Mouse (Mus musculus) embryo, embryonic 11.5 days (tissue): ENCODE data around the gene Ube2j2.

Source experiments
- DNase-seq: peaks from one replicate; pipeline ENCODE4 v3.0.0-alpha.2; 2012; ENCODE audit warnings: low read depth, low spot score

Gene Ube2j2

GRCm38 (mm10) chr4:155963106-155963505 lies 19.5 kb downstream of the Ube2j2 start:
- no peak for DNase-seq

DNA sequence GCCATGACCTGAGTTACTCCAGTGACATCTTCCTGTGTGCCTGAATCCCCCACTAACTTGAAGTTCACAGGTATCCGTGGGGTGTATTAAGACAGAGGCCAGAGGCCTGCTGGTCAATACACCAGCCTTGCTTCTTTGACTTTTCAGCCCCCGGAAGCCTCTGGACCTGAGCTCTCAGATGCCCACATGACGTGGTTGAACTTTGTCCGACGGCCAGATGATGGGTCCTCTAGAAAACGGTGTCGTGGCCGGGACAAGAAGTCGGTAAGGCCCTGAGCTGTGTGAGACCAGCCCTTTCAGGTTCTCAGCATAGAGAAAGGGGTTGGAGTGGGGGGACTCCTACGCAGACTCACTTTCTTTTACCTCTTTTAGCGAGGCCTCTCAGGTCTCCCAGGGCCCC lies 20.8 kb downstream of the Ube2j2 start:
- DNase-seq, result no peak

- DNase-seq, result no peak
Measured at GRCm38 (mm10) chr4:155969043-155969653, 25.5 kb downstream of the Ube2j2 start.

DNA sequence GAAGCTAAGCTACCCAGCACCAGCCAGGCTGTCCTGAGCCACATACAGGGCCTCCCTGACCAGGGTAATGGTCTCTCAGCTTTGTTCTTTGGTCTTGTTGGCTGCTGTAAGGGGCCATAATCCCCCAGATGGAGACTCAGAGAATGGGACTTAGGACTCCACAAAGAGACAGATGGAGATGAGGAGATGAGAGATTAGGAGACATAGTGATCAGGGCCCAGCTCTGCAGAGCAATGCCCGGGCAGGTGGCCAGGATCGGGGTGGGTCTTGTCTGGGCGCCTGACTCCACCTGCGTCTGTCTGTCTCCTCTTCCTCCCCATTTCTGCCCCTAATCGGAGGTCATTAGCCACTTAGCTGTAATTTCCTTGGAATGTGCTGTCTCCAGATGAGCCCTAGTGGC lies 26.7 kb downstream of the Ube2j2 start:
- DNase-seq, result no peak

GRCm38 (mm10) chr4:155972651-155973050 lies 29.0 kb downstream of the Ube2j2 start:
- no peak for DNase-seq

DNA sequence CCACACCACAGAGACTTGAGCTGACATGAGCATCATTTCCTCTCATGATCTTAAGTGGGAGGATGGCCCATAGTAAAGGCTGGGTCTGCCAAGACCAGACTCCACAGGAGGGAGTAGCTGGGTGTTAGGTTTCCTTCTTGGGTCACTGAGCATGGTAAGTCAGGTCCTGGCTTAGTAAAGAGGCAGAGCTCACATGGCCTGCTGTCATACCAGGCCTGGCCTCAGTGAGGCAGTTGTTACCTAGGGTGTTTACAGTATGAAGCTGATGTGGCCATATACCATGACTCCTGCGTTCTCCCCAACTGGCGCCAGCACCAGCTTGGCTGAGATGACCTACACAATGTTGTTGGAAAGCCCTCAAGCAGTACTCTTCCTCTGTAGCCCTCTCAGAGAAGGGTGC lies 29.6 kb downstream of the Ube2j2 start:
- no peak for DNase-seq

DNA sequence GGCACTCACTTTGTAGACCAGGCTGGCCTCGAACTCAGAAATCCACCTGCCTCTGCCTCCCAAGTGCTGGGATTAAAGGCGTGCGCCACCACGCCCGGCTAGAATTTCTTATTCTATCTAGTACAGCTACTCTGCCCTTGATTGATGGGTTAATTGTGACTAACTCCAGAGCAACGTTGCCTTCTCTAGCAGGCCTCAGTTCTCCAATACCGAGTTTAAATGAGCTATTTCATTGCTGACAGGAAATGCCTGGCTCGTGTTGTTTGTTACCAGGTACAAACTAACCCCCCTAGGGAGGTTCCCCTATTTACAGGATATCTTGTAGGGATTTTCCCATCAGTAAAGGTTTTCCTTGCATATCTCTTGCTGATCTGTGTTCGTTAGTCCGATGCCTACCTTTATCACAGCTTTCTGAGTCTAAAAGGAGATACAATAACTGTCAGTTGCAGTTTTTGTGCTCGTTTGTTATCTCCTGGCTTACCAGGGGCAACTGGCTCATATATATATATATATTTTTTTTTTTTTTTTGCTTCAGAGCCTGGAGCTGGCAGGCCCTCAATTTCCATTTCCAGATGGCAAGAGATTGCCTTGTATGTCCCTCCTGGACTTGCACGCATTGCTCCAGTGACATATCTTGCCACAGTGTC lies 37.9 kb downstream of the Ube2j2 start:
- DNase-seq, result no peak

- no peak for DNase-seq
Measured at GRCm38 (mm10) chr4:155983788-155984187, 40.2 kb downstream of the Ube2j2 start.

- no peak for DNase-seq
Measured at GRCm38 (mm10) chr4:155991211-155991907, 47.7 kb downstream of the Ube2j2 start.

GRCm38 (mm10) chr4:155991908-155992230 lies 48.2 kb downstream of the Ube2j2 start:
- no peak for DNase-seq

DNA sequence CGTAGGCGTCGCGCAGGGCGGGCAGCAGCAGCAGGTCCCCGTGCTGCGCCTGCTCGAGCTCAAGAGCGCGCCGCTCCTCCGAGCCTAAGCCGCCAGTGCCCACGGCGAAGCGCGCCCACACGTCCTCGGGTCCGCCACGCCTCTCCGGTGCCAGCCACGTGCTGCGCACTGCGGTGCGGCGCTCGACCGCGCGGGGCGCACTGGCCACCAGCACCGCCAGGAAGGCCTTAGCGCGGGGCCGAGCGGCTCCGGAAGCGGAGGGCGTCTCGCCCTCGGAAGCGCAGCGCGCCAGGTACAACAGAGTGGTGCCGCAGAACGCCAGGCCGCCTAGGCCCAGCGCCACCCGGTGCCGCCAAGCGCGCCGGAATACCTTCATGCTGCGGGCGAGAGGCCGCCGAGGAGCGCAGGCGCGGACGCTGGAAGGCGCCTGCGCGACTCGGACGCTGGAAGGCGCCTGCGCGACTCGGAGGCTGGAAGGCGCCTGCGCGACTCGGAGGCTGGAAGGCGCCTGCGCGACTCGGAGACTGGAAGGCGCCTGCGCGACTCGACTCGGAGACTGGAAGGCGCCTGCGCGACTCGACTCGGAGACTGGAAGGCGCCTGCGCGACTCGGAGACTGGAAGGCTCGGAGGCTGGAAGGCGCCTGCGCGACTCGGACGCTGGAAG lies 48.7 kb downstream of the Ube2j2 start, which contains the start of the genes B3galt6 and Sdf4:
Gene B3galt6, minus strand, starts transcription at position 409 of the 665 bp plus-strand sequence.
Gene Sdf4, plus strand, starts transcription at position 632 of the 665 bp plus-strand sequence.
- peak; percentile 87 for DNase-seq

- peak; percentile 90 for DNase-seq
Measured at GRCm38 (mm10) chr4:155992906-155993547, 49.4 kb downstream of the Ube2j2 start.

- no peak for DNase-seq
Measured at GRCm38 (mm10) chr4:155993606-155994005, 50.0 kb downstream of the Ube2j2 start.

DNA sequence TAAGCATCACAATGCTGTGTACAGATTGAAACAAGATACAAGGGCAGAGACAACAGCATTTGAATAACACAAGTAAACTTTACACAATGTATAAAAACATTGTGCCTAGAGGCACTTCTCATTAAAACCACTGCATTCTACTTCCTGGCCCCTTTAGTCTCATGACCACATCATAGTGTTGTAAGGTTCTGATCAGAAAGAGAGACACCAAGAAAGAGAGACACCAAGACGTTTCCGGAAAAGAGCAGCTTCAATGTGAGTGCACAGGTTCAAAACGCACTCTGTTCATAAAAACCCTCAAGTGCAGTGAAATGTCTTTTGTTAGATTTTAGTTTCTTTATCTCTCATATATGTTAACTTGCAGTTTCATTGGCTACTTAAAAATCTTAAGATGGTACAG lies 60.5 kb downstream of the Ube2j2 start:
- no peak for DNase-seq

- no peak for DNase-seq
Measured at GRCm38 (mm10) chr4:156008369-156008768, 64.7 kb downstream of the Ube2j2 start.
